Mouse (Mus musculus) spleen, adult 2 months (tissue): ENCODE measurements around the gene Eef1b2.

Experiments used
- CTCF ChIP-seq: fragments of 200-500 bp; IDR thresholded peaks from 2 replicates; pipeline ENCODE4 v1.5.1; 2011; ENCODE audit warnings: mild to moderate bottlenecking, inconsistent platforms; ENCODE audit not compliant: insufficient read depth, insufficient read length, insufficient replicate concordance; ENCODE audit errors: extremely low read depth
- POLR2A ChIP-seq: fragments of 200-500 bp; IDR thresholded peaks from 2 replicates; pipeline ENCODE4 v1.6.1; 2011; ENCODE audit warnings: low read depth, low read length, inconsistent platforms

DNA sequence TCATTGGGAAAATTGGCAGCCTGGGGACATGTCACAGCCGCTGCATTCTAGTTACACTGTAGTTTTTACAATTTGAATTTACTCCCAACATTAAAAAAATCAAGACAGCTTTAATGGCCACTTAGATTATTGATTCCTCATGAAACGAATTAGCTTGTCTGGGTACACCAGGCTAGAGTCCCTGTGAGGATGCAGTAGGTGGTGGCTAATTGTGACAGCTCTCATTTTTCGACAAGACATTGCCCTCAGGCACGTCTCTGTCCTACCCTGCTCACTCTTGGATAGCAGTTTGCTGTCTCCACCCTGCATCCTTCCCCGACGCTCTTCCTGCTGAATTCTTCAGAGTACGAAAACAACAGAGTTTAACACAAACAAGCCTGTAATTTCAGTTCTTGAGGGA lies 38.0 kb downstream of the Eef1b2 start:
- TF ChIP-seq CTCF (no peak), POLR2A (no peak)
